Mouse (Mus musculus): Measurements from ENCODE around the gene Spic.

Spic gene

GRCm38 (mm10) chr10:88631330-88631953, 53.4 kb downstream of the Spic start:
- no peak for DNase-seq

- no peak for DNase-seq
Measured at GRCm38 (mm10) chr10:88630663-88631329, 54.0 kb downstream of the Spic start.

- no peak for DNase-seq
Measured at GRCm38 (mm10) chr10:88627052-88627451, 57.8 kb downstream of the Spic start.

- DNase-seq: no peak
Measured at GRCm38 (mm10) chr10:88626176-88626575, 58.6 kb downstream of the Spic start.

Data from cerebellum, adult 18-20 months (tissue).